Mouse (Mus musculus) cerebellum, postnatal 25 days (tissue): ENCODE measurements around the gene Fcgbp.
A peak's percentile ranks its signal among the peaks of the same experiment; 100 is the strongest.
"Not testable (repeated sequence)": the region's sequence is repeated elsewhere in the genome, so short reads cannot be mapped to it uniquely, and the experiment has no call there.

ENCODE experiments used
- DNase-seq, 2 experiments: peaks; one replicate each; pipeline ENCODE4 v3.0.0; 2021; ENCODE audit warnings: mixed read lengths in 2 of 2

The Fcgbp gene

GRCm38 (mm10) chr7:28151584-28152221 is 80.7 kb downstream of the Fcgbp start:
- DNase-seq = peak; percentile 25 to 56

GRCm38 (mm10) chr7:28153595-28153994 is 82.6 kb downstream of the Fcgbp start:
- DNase-seq = not testable (repeated sequence)

DNA sequence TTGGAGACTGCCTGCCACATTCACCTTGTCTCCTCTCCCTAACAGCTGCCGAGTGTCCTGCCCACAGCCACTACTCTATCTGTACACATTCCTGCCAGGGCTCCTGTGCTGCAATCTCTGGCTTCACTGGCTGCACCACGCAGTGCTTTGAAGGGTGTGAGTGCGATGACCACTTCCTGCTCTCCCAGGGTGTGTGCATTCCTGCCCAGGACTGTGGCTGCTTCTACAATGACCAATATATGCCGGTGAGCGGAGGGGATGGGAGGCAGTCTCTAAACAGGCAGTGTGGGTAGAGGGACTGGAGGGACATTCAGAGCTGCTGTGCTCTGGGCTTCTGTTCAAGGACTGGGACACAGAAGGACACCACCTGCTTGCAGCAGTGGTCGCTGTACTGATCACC is 88.3 kb downstream of the Fcgbp start:
- no peak for DNase-seq

GRCm38 (mm10) chr7:28159893-28160292 is 88.9 kb downstream of the Fcgbp start:
- DNase-seq = no peak

GRCm38 (mm10) chr7:28161163-28161749 is 90.2 kb downstream of the Fcgbp start:
- no peak for DNase-seq

DNA sequence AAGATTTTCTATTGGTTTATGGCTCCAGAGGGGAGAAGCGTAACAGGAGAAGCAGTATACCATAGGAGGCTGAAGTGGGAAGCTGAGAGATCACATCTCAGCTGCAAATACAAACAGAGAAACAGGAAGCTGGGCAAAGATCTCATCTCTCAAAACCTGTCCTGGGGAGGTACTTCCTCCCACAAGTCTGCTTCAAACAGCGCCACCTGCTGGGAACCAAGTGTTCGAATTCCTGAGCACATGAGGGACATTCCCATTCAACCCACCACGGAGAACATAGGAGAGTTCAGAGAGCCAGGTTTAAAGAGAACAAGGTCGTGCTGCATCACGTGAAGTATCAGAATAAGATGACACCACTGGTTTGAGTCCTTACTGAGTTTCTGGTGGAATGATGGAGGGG is 94.4 kb downstream of the Fcgbp start:
- DNase-seq = no peak

GRCm38 (mm10) chr7:28168320-28169115 is 97.5 kb downstream of the Fcgbp start:
- peak; percentile 67 to 84 for DNase-seq

DNA sequence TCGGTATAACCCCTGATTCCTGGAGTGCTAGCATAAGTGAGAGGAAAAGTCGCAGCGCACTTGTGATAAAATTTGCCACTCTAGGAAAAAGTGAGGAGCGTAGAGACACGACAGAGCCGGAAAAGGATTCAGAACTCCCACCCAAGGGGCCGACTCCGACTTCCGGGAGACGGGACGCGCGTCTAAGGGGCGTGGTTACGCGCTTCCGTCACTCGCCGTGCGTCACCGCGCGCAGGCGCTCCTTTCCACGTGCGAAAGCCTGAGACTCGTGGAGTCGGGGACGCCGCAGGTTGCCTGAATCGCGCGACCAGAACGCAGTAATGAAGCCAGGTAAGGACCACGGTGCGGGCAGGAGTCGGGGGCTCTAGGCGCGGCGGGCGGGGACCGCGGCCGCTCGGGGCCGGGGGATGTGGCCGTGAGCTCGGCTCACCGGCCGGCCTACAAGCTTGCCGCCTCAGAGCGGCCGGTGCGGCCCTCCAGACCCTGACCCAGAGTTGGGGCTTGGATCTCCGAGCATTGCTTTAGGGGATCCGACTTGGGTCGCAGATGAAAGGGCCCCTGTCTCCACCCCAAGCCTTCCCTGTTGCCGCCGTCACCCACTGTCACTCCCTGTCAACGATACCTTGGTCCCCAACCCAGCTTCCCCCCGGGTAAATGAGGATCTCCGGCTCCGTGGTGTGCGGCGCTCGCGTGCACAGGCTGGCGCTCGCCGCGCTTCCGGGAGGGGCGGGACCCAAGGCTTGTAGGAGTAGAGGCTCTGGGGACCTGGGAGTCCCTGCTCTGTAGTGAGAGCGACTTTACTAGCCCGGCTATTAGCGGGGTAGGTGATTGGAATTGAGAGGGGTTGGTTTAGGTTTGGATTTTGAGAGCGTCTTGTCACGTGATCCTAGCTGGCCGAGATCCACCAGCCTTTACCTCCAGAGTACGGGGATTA is 98.7 kb downstream of the Fcgbp start, which contains the start of gene Fbl:
TSS of gene Fbl (plus strand) at position 222 of the 934 bp plus-strand sequence.
- peak; percentile 90 to 94 for DNase-seq
